In the genomic region with DNA sequence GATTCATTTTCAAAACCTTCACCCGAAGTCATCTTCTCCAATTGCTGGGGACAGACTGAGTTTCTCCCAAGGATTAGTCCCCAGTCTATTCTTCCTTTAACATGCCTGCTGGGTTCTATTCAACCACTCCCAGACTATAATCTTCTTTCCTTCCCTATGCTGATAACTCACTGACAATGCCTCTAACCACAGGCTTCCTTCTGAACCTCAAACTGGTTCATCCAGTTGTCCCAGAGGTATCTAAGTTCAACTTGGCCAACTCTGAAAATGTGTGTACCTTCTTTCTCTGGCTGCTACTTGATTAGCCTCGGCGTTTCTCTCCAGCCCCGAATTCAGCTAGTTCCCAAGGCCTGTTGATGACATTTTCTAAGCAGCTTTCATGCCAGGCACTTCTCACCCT, we compare ENCODE assay signal across 20 mouse cellular contexts.
A peak's percentile ranks its signal among the peaks of the same experiment; 100 is the strongest.
DNase-seq lines count a peak whose midpoint lies in the region; ATAC-seq and TF ChIP-seq lines count a peak whose summit lies in the region.
"Had no signal": no experiment of that assay in that cellular context is flagged by ENCODE, and none has a peak within 500 bp of the region (broad histone marks: within the 10 kb centered on the region; RNA-seq: fewer than 3 reads in every experiment).

No protein-coding gene starts in this region.

- peak overlapping the region; percentile 22 for H3K27ac ChIP-seq in lung, postnatal 0 days (ENCODE audit: low read length)
- no peak overlapping the region for H3K27ac ChIP-seq in intestine, embryonic 15.5 days
- H3K27ac ChIP-seq in stomach, postnatal 0 days (replicated peaks): peak overlapping the region; percentile 63
- H3K27ac ChIP-seq in hindbrain, embryonic 11.5 days (ENCODE audit: low read depth, low read length): no peak overlapping the region
- H3K27ac ChIP-seq: heart, adult 2 months; heart, embryonic 15.5 days; hindbrain, embryonic 14.5 days had no signal

- no peaks in the 10 kb centered on the region for H3K36me3 ChIP-seq in lung, postnatal 0 days (ENCODE audit: insufficient read depth, low read length)
- H3K36me3 ChIP-seq in intestine, embryonic 15.5 days: no peaks in the 10 kb centered on the region
- H3K36me3 ChIP-seq in stomach, postnatal 0 days (ENCODE audit: control insufficient read depth, insufficient read depth, low read length): no peaks in the 10 kb centered on the region
- H3K36me3 ChIP-seq in hindbrain, embryonic 11.5 days (ENCODE audit: control insufficient read depth, insufficient read depth, low read length): no peaks in the 10 kb centered on the region
- H3K36me3 ChIP-seq: G1E; heart, embryonic 15.5 days had no signal

- H3K4me3 ChIP-seq in lung, postnatal 0 days (ENCODE audit: low read depth, low read length): no peak overlapping the region
- H3K4me3 ChIP-seq in intestine, embryonic 15.5 days (replicated peaks): no peak overlapping the region
- H3K4me3 ChIP-seq in stomach, postnatal 0 days (ENCODE audit: low read depth, low read length): no peak overlapping the region
- H3K4me3 ChIP-seq in hindbrain, embryonic 11.5 days (ENCODE audit: low read depth, low read length): no peak overlapping the region
- H3K4me3 ChIP-seq: heart, adult 2 months; heart, embryonic 15.5 days had no signal

- no peak for TF ChIP-seq EP300 in lung, postnatal 0 days (IDR thresholded peaks at IDR 0.05)
- no peak for TF ChIP-seq EP300 in stomach, postnatal 0 days (optimal IDR thresholded peaks at IDR 0.05)

- no peaks in the 10 kb centered on the region for H3K27me3 ChIP-seq in lung, postnatal 0 days (replicated peaks; ENCODE audit: insufficient read depth, low read length)
- H3K27me3 ChIP-seq in intestine, embryonic 15.5 days (replicated peaks): 0 out of 2 replicates have a peak, but pooled peaks cover 4% of the 10 kb centered on the region
- no peaks in the 10 kb centered on the region for H3K27me3 ChIP-seq in stomach, postnatal 0 days (ENCODE audit: control insufficient read depth, insufficient read depth, low read length)
- no peaks in the 10 kb centered on the region for H3K27me3 ChIP-seq in hindbrain, embryonic 11.5 days (ENCODE audit: control insufficient read depth, insufficient read depth, low read length)
- H3K27me3 ChIP-seq: heart, embryonic 15.5 days had no signal

- H3K4me1 ChIP-seq in lung, postnatal 0 days (ENCODE audit: insufficient read depth, low read depth, low read length): no peaks in the 10 kb centered on the region
- 0 out of 2 replicates have a peak, but pooled peaks cover 3% of the 10 kb centered on the region for H3K4me1 ChIP-seq in intestine, embryonic 15.5 days (replicated peaks)
- no peaks in the 10 kb centered on the region for H3K4me1 ChIP-seq in stomach, postnatal 0 days (replicated peaks; ENCODE audit: control insufficient read depth, insufficient read depth)
- H3K4me1 ChIP-seq in hindbrain, embryonic 11.5 days (replicated peaks; ENCODE audit: control insufficient read depth, insufficient read depth, low read length): no peaks in the 10 kb centered on the region
- H3K4me1 ChIP-seq: heart, embryonic 15.5 days had no signal

- no peak overlapping the region for H3K4me2 ChIP-seq in lung, postnatal 0 days (replicated peaks; ENCODE audit: low read depth, low read length)
- H3K4me2 ChIP-seq in intestine, embryonic 15.5 days (replicated peaks): no peak overlapping the region; the same call in 1 of the 2 replicates
- no peak overlapping the region; the same call in 1 of the 2 replicates for H3K4me2 ChIP-seq in stomach, postnatal 0 days (replicated peaks; ENCODE audit: low read depth)
- no peak overlapping the region for H3K4me2 ChIP-seq in hindbrain, embryonic 11.5 days (replicated peaks; ENCODE audit: low read depth, low read length)
- H3K4me2 ChIP-seq: heart, embryonic 11.5 days; heart, embryonic 15.5 days; hindbrain, embryonic 14.5 days had no signal

- no peak overlapping the region for H3K9ac ChIP-seq in lung, postnatal 0 days (replicated peaks; ENCODE audit: low read depth)
- H3K9ac ChIP-seq in intestine, embryonic 15.5 days: no peak overlapping the region
- no peak overlapping the region for H3K9ac ChIP-seq in stomach, postnatal 0 days (ENCODE audit: low read length)
- no peak overlapping the region for H3K9ac ChIP-seq in hindbrain, embryonic 11.5 days (ENCODE audit: low read depth, low read length)
- H3K9ac ChIP-seq: heart, embryonic 15.5 days; hindbrain, embryonic 14.5 days had no signal

- 36% methylated on average over 4 of the region's 4 CpGs for WGBS in lung, postnatal 0 days
- WGBS in intestine, embryonic 15.5 days: 46% methylated on average over 4 of the region's 4 CpGs
- 19% methylated on average over 4 of the region's 4 CpGs for WGBS in large intestine, adult 2 months
- whole genome bisulfite sequencing in stomach, postnatal 0 days: 53% methylated on average over 4 of the region's 4 CpGs
- WGBS in hindbrain, embryonic 11.5 days: 75% methylated on average over 4 of the region's 4 CpGs

- ATAC-seq in lung, postnatal 0 days: no peak
- ATAC-seq in intestine, embryonic 15.5 days: peak; percentile 83
- ATAC-seq in stomach, postnatal 0 days (ENCODE audit: low FRiP score, low TSS enrichment): peak; percentile 63; the same call in 1 of the 2 replicates
- ATAC-seq in hindbrain, embryonic 11.5 days (ENCODE audit: low FRiP score): no peak
- ATAC-seq: CD4-positive, CD25-positive, alpha-beta regulatory T cell, adult 4 months; forebrain, embryonic 16.5 days had no signal

- no peak for DNase-seq in lung, postnatal 0 days (ENCODE audit: low spot score)
- DNase-seq in lung, postnatal 14 days: no peak
- peak; percentile 80 for DNase-seq in large intestine, adult 2 months (ENCODE audit: low read depth, low spot score)
- no peak for DNase-seq in stomach, postnatal 0 days (ENCODE audit: low spot score)
- DNase-seq in kidney, postnatal 4 days: no peak
- DNase-seq in hindbrain, embryonic 11.5 days (ENCODE audit: low spot score): no peak
- DNase-seq: adrenal gland, postnatal 10 days; B cell, adult 2 months; cerebellum, adult 18-20 months; cerebellum, adult 9-11 months; gastrocnemius, postnatal 14 days; heart, adult 2 months; heart, postnatal 14 days had no signal

- H3K9me3 ChIP-seq in lung, postnatal 0 days (ENCODE audit: low read length): no peaks in the 10 kb centered on the region
- no peaks in the 10 kb centered on the region for H3K9me3 ChIP-seq in intestine, embryonic 15.5 days
- H3K9me3 ChIP-seq in stomach, postnatal 0 days (ENCODE audit: control insufficient read depth, low read length): no peaks in the 10 kb centered on the region
- H3K9me3 ChIP-seq in hindbrain, embryonic 11.5 days (ENCODE audit: control insufficient read depth, low read length): no peaks in the 10 kb centered on the region
- H3K9me3 ChIP-seq: heart, embryonic 15.5 days had no signal

- no peak for TF ChIP-seq CTCF in lung, postnatal 0 days (IDR thresholded peaks at IDR 0.05)
- no peak for TF ChIP-seq CTCF in stomach, postnatal 0 days (IDR thresholded peaks at IDR 0.05; ENCODE audit: low read depth)

Comparison
In these comparisons a context has a peak if more than half of its experiments do, and no peak if none do; other contexts are left out.
1. ATAC-seq: peak in intestine, embryonic 15.5 days (single experiment) and stomach, postnatal 0 days (single experiment); none in lung, postnatal 0 days (single experiment) and hindbrain, embryonic 11.5 days (single experiment).
2. H3K27ac ChIP-seq: peak in lung, postnatal 0 days (single experiment) and stomach, postnatal 0 days (single experiment); none in intestine, embryonic 15.5 days (single experiment) and hindbrain, embryonic 11.5 days (single experiment).